23 mouse cellular contexts compared by ENCODE assay signal in the genomic region with DNA sequence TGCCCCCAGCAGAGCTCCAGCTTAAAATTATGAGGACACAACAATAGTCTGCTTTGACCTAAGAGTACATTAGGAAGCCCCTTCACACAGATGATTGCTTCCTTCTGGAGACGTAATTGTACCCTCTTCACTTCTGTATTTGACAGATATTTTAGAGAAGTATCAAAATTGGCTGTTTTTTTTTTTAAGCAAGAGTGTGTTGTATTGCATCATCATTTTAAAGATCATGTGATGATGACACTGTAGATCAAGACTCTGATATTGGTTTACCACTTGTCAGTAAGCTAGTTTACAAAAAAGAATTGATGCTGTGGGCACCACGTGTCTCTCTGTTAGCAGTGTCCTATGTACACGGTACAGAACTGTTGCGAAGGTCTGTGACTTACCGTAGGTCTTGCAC. TPM values are rescaled to one million over a fixed set of nuclear protein-coding genes. Genes with fewer than 3 reads are reported as not detected.
"Had no signal": no experiment of that assay in that cellular context is flagged by ENCODE, and none has a peak within 500 bp of the region (broad histone marks: within the 10 kb centered on the region; RNA-seq: fewer than 3 reads in every experiment).

No protein-coding gene starts in this region.

- DNase-seq: kidney, adult 2 months; kidney, postnatal 14 days; kidney, postnatal 4 days; liver; liver, postnatal 0 days; lung, embryonic 14.5 days; right cerebral cortex, adult 18-20 months; right cerebral cortex, postnatal 25 days; spleen, adult 18-20 months; thymus, postnatal 25 days had no signal

- ATAC-seq: intestine, postnatal 0 days; liver, postnatal 0 days; lung, postnatal 0 days; midbrain, embryonic 13.5 days; midbrain, embryonic 16.5 days had no signal

- H3K4me3 ChIP-seq: kidney, embryonic 15.5 days; limb, embryonic 10.5 days; limb, embryonic 13.5 days; megakaryocyte, embryonic 14.5 days; midbrain, embryonic 10.5 days; midbrain, embryonic 13.5 days; neural tube, embryonic 12.5 days; neural tube, embryonic 15.5 days; stomach, embryonic 15.5 days had no signal

- H3K4me1 ChIP-seq: stomach, embryonic 15.5 days had no signal

- H3K9me3 ChIP-seq: kidney, embryonic 15.5 days; limb, embryonic 10.5 days; limb, embryonic 13.5 days; megakaryocyte, embryonic 14.5 days; midbrain, embryonic 10.5 days; midbrain, embryonic 13.5 days; neural tube, embryonic 12.5 days; neural tube, embryonic 15.5 days; stomach, embryonic 15.5 days had no signal

- H3K27ac ChIP-seq: kidney, embryonic 15.5 days; limb, embryonic 10.5 days; limb, embryonic 13.5 days; liver, embryonic 14.5 days; midbrain, embryonic 10.5 days; midbrain, embryonic 13.5 days; neural tube, embryonic 12.5 days; neural tube, embryonic 15.5 days; stomach, embryonic 15.5 days had no signal

- H3K27me3 ChIP-seq: neural tube, embryonic 12.5 days; neural tube, embryonic 15.5 days; stomach, embryonic 15.5 days had no signal

- H3K9ac ChIP-seq: kidney, embryonic 15.5 days; limb, embryonic 13.5 days; liver, embryonic 14.5 days; liver, postnatal 0 days; lung, embryonic 14.5 days; midbrain, embryonic 13.5 days; neural tube, embryonic 12.5 days; neural tube, embryonic 15.5 days; stomach, embryonic 15.5 days had no signal

- H3K4me2 ChIP-seq: kidney, embryonic 15.5 days; limb, embryonic 13.5 days; lung, embryonic 14.5 days; midbrain, embryonic 13.5 days; neural tube, embryonic 12.5 days; neural tube, embryonic 15.5 days; stomach, embryonic 15.5 days had no signal

- H3K36me3 ChIP-seq: kidney, embryonic 15.5 days; limb, embryonic 10.5 days; limb, embryonic 13.5 days; midbrain, embryonic 10.5 days; midbrain, embryonic 13.5 days; neural tube, embryonic 12.5 days; neural tube, embryonic 15.5 days; stomach, embryonic 15.5 days had no signal

RNA-seq across cellular contexts. Expression of a gene that starts 18.1 kb away (rescaled TPM):
- polyA plus RNA-seq: liver, embryonic 14.5 days; liver, postnatal 0 days; lung, embryonic 14.5 days had no signal
